Mouse (Mus musculus): ENCODE data around the gene Irf2. TPM values are rescaled to one million over a fixed set of nuclear protein-coding genes. Genes with fewer than 3 reads are reported as not detected.

The Irf2 gene
- total RNA-seq, 1 experiment, result 2.6 TPM

DNA sequence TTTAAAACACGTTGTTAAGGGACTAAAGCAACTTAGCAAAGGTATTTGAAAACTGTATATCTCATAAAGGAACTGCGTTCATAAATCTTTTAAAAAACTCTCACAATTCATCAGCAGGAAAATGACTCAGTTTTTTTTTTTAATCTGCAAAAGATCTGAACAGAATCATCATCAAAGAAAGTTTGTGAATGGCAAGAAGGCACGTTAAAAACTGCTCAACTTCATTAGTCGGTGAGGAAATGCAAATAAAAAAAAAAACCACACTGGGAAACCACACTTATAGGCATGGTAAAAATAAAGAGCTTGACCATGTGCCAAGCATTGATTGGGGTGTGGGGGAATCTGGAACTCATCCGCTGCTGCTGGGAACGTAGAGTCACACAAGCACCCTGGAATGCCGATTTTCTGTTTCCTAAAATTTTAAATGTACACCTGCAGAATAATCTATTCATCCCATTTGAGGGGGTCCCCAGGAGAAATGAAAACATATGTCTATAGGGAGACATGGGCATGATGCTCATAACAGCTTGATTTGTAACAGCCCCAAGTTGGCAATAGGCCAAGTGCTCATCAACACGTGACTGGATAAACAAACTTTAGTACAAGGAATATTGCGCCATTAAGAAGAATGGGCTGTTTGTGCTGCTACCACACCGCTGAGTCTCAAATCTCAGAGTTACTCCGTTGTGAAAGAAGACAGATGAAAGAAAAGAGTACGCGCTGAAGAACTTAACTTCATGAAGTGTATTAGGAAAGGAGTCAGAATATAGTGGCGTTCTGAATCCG lies 43.1 kb upstream of the Irf2 start:
- Histone ChIP-seq H3K4me3 (ENCODE audit: insufficient read depth in 1 of 2, low read depth in 1 of 2, low read length in 2 of 2, poor library complexity in 1 of 2, severe bottlenecking in 1 of 2) (no peak overlapping the region), H3K4me1 (ENCODE audit: control insufficient read depth in 2 of 2, insufficient read depth in 2 of 2, low read length in 2 of 2, poor library complexity in 1 of 2) (no peaks in the 10 kb centered on the region), H3K36me3 (ENCODE audit: control insufficient read depth, insufficient read depth, low read length, poor library complexity, severe bottlenecking) (no peaks in the 10 kb centered on the region), H3K9ac (ENCODE audit: insufficient read depth, low read depth, low read length, poor library complexity, severe bottlenecking) (no peak overlapping the region), H3K27ac (ENCODE audit: insufficient read depth, low read depth, low read length, poor library complexity, severe bottlenecking) (no peak overlapping the region), H3K9me3 (ENCODE audit: control insufficient read depth, insufficient read depth, low read depth, low read length) (no peaks in the 10 kb centered on the region)
- TF ChIP-seq HCFC1 (IDR thresholded peaks at IDR 0.05; ENCODE audit: borderline replicate concordance, insufficient read depth, low read length) (no peak), MAFK (IDR thresholded peaks at IDR 0.05; ENCODE audit: insufficient read depth, low read depth, low read length) (no peak), ZC3H11A (IDR thresholded peaks at IDR 0.05; ENCODE audit: borderline replicate concordance, low read depth, low read length) (no peak), ZNF384 (IDR thresholded peaks at IDR 0.05; ENCODE audit: low read depth, low read length) (no peak), CHD2 (IDR thresholded peaks at IDR 0.05; ENCODE audit: low read depth, low read length) (no peak)
- in situ Hi-C loops (cut with MboI; ENCODE audit: low sequenced_read_pairs in 2 of 2, unreplicated experiment in 2 of 2), result no loop called here
- DNase-seq (ENCODE audit: low read depth, low spot score), result no peak

DNA sequence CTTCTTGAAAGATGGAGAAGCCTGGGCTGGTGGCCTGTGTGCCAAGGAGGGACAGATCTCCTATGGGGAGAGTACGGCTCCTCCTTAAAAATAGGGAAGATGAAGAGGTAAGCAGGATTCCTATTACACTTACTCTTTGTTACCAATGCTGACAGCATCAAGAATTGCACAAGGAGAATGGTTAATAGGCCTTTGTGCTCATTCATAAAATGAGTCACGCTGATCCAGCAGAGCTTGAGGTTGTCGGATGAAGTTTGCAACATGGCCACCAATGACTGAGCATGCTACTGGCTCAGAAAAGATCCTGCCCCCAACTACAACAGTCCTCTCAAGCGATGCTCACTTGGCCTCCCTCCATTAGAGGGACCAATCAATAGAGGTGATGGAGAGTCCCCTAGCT lies 42.0 kb upstream of the Irf2 start:
- Histone ChIP-seq H3K4me3 (ENCODE audit: insufficient read depth in 1 of 2, low read depth in 1 of 2, low read length in 2 of 2, poor library complexity in 1 of 2, severe bottlenecking in 1 of 2) (no peak overlapping the region), H3K9ac (ENCODE audit: insufficient read depth, low read depth, low read length, poor library complexity, severe bottlenecking) (no peak overlapping the region), H3K36me3 (ENCODE audit: control insufficient read depth, insufficient read depth, low read length, poor library complexity, severe bottlenecking) (no peaks in the 10 kb centered on the region), H3K4me1 (ENCODE audit: control insufficient read depth in 2 of 2, insufficient read depth in 2 of 2, low read length in 2 of 2, poor library complexity in 1 of 2) (no peaks in the 10 kb centered on the region), H3K27ac (ENCODE audit: insufficient read depth, low read depth, low read length, poor library complexity, severe bottlenecking) (no peak overlapping the region), H3K9me3 (ENCODE audit: control insufficient read depth, insufficient read depth, low read depth, low read length) (no peaks in the 10 kb centered on the region)
- TF ChIP-seq ZC3H11A (IDR thresholded peaks at IDR 0.05; ENCODE audit: borderline replicate concordance, low read depth, low read length), result no peak
- TF ChIP-seq MAFK (IDR thresholded peaks at IDR 0.05; ENCODE audit: insufficient read depth, low read depth, low read length), result no peak
- no peak for TF ChIP-seq HCFC1 (IDR thresholded peaks at IDR 0.05; ENCODE audit: borderline replicate concordance, insufficient read depth, low read length)
- no peak for TF ChIP-seq ZNF384 (IDR thresholded peaks at IDR 0.05; ENCODE audit: low read depth, low read length)
- TF ChIP-seq CHD2 (IDR thresholded peaks at IDR 0.05; ENCODE audit: low read depth, low read length), result no peak
- in situ Hi-C loops (cut with MboI; ENCODE audit: low sequenced_read_pairs in 2 of 2, unreplicated experiment in 2 of 2), result no loop called here
- no peak for DNase-seq (ENCODE audit: low read depth, low spot score)

GRCm38 (mm10) chr8:46698162-46698561 lies 41.4 kb upstream of the Irf2 start:
- Histone ChIP-seq H3K4me1 (ENCODE audit: control insufficient read depth in 2 of 2, insufficient read depth in 2 of 2, low read length in 2 of 2, poor library complexity in 1 of 2) (no peaks in the 10 kb centered on the region), H3K9ac (ENCODE audit: insufficient read depth, low read depth, low read length, poor library complexity, severe bottlenecking) (no peak overlapping the region), H3K36me3 (ENCODE audit: control insufficient read depth, insufficient read depth, low read length, poor library complexity, severe bottlenecking) (no peaks in the 10 kb centered on the region), H3K27ac (ENCODE audit: insufficient read depth, low read depth, low read length, poor library complexity, severe bottlenecking) (no peak overlapping the region), H3K4me3 (ENCODE audit: insufficient read depth in 1 of 2, low read depth in 1 of 2, low read length in 2 of 2, poor library complexity in 1 of 2, severe bottlenecking in 1 of 2) (no peak overlapping the region), H3K9me3 (ENCODE audit: control insufficient read depth, insufficient read depth, low read depth, low read length) (no peaks in the 10 kb centered on the region)
- TF ChIP-seq ZC3H11A (IDR thresholded peaks at IDR 0.05; ENCODE audit: borderline replicate concordance, low read depth, low read length), result no peak
- TF ChIP-seq HCFC1 (IDR thresholded peaks at IDR 0.05; ENCODE audit: borderline replicate concordance, insufficient read depth, low read length), result no peak
- no peak for TF ChIP-seq CHD2 (IDR thresholded peaks at IDR 0.05; ENCODE audit: low read depth, low read length)
- TF ChIP-seq MAFK (IDR thresholded peaks at IDR 0.05; ENCODE audit: insufficient read depth, low read depth, low read length), result no peak
- in situ Hi-C loops (cut with MboI; ENCODE audit: low sequenced_read_pairs in 2 of 2, unreplicated experiment in 2 of 2), result no loop called here
- DNase-seq (ENCODE audit: low read depth, low spot score), result no peak

- no peak for TF ChIP-seq ZC3H11A (IDR thresholded peaks at IDR 0.05; ENCODE audit: borderline replicate concordance, low read depth, low read length)
- no peak for TF ChIP-seq HCFC1 (IDR thresholded peaks at IDR 0.05; ENCODE audit: borderline replicate concordance, insufficient read depth, low read length)
- no peak for TF ChIP-seq CHD2 (IDR thresholded peaks at IDR 0.05; ENCODE audit: low read depth, low read length)
- no peak for TF ChIP-seq ZNF384 (IDR thresholded peaks at IDR 0.05; ENCODE audit: low read depth, low read length)
- no peak for TF ChIP-seq MAFK (IDR thresholded peaks at IDR 0.05; ENCODE audit: insufficient read depth, low read depth, low read length)
- no peak overlapping the region for H3K9ac ChIP-seq (ENCODE audit: insufficient read depth, low read depth, low read length, poor library complexity, severe bottlenecking)
- H3K27ac ChIP-seq (ENCODE audit: insufficient read depth, low read depth, low read length, poor library complexity, severe bottlenecking), result no peak overlapping the region
- DNase-seq (ENCODE audit: low read depth, low spot score), result no peak
- no peak overlapping the region for H3K4me3 ChIP-seq (ENCODE audit: insufficient read depth in 1 of 2, low read depth in 1 of 2, low read length in 2 of 2, poor library complexity in 1 of 2, severe bottlenecking in 1 of 2)
- in situ Hi-C loops (cut with MboI; ENCODE audit: low sequenced_read_pairs in 2 of 2, unreplicated experiment in 2 of 2), result no loop called here
- H3K4me1 ChIP-seq (ENCODE audit: control insufficient read depth in 2 of 2, insufficient read depth in 2 of 2, low read length in 2 of 2, poor library complexity in 1 of 2), result no peaks in the 10 kb centered on the region
- H3K9me3 ChIP-seq (ENCODE audit: control insufficient read depth, insufficient read depth, low read depth, low read length), result no peaks in the 10 kb centered on the region
- H3K36me3 ChIP-seq (ENCODE audit: control insufficient read depth, insufficient read depth, low read length, poor library complexity, severe bottlenecking), result no peaks in the 10 kb centered on the region
Measured at GRCm38 (mm10) chr8:46705145-46705544, 34.4 kb upstream of the Irf2 start.
